Mouse (Mus musculus) urinary bladder, postnatal 10 days (tissue): ENCODE data around the gene Sypl2.
"Not testable (repeated sequence)": the region's sequence is repeated elsewhere in the genome, so short reads cannot be mapped to it uniquely, and the experiment has no call there.

ENCODE experiments used
- DNase-seq: peaks from one replicate; pipeline ENCODE4 v3.0.0; 2022; ENCODE audit warnings: low spot score

Gene Sypl2

GRCm38 (mm10) chr3:108226558-108227350 lies at the start of gene Sypl2:
Gene Sypl2 (minus strand): TSS chr3:108226648.
- DNase-seq, result no peak

- DNase-seq, result no peak
These were observed 32.9 kb upstream of the Sypl2 start for GRCm38 (mm10) chr3:108259319-108259718.

- no peak for DNase-seq
These were observed 31.5 kb upstream of the Sypl2 start for GRCm38 (mm10) chr3:108257831-108258500.

- DNase-seq, result peak; percentile 73
These were observed 30.5 kb upstream of the Sypl2 start, which contains the start of gene Psma5 for GRCm38 (mm10) chr3:108256719-108257637. Gene Psma5 (plus strand): TSS chr3:108256926.

- DNase-seq, result no peak
These were observed 20.4 kb upstream of the Sypl2 start for GRCm38 (mm10) chr3:108246857-108247256.

GRCm38 (mm10) chr3:108241243-108241839 lies 14.9 kb upstream of the Sypl2 start:
- DNase-seq, result no peak

GRCm38 (mm10) chr3:108237474-108238102 lies 11.1 kb upstream of the Sypl2 start:
- DNase-seq, result not testable (repeated sequence)

- no peak for DNase-seq
These were observed 5.2 kb upstream of the Sypl2 start for GRCm38 (mm10) chr3:108231646-108232045.

- DNase-seq, result no peak
These were observed 1.1 kb upstream of the Sypl2 start for GRCm38 (mm10) chr3:108227521-108227920.

GRCm38 (mm10) chr3:108225711-108226557 lies 514 bp downstream of the Sypl2 start:
- DNase-seq, result no peak

- no peak for DNase-seq
These were observed 5.8 kb downstream of the Sypl2 start for GRCm38 (mm10) chr3:108220661-108221060.

- DNase-seq, result no peak
These were observed 11.7 kb downstream of the Sypl2 start for GRCm38 (mm10) chr3:108214734-108215133.

GRCm38 (mm10) chr3:108212406-108212805 lies 14.0 kb downstream of the Sypl2 start:
- no peak for DNase-seq

- no peak for DNase-seq
These were observed 14.6 kb downstream of the Sypl2 start for GRCm38 (mm10) chr3:108211845-108212244.

- DNase-seq, result no peak
These were observed 15.7 kb downstream of the Sypl2 start, which contains the start of gene Atxn7l2 for GRCm38 (mm10) chr3:108210771-108211139. Gene Atxn7l2 (minus strand): TSS chr3:108210934.

- peak; percentile 74 for DNase-seq
These were observed 16.3 kb downstream of the Sypl2 start for GRCm38 (mm10) chr3:108209946-108210770.

GRCm38 (mm10) chr3:108209536-108209935 lies 16.9 kb downstream of the Sypl2 start:
- DNase-seq, result no peak

- DNase-seq, result no peak
These were observed 17.4 kb downstream of the Sypl2 start for GRCm38 (mm10) chr3:108209001-108209400.

- DNase-seq, result no peak
These were observed 19.6 kb downstream of the Sypl2 start for GRCm38 (mm10) chr3:108206731-108207375.
